Mouse (Mus musculus) embryo, embryonic 10 days (tissue): ENCODE results near the gene Psg16.

Source experiments
- DNase-seq: peaks from one replicate; pipeline ENCODE4 v3.0.0-alpha.2; 2015; ENCODE audit warnings: low spot score

Gene Psg16

DNA sequence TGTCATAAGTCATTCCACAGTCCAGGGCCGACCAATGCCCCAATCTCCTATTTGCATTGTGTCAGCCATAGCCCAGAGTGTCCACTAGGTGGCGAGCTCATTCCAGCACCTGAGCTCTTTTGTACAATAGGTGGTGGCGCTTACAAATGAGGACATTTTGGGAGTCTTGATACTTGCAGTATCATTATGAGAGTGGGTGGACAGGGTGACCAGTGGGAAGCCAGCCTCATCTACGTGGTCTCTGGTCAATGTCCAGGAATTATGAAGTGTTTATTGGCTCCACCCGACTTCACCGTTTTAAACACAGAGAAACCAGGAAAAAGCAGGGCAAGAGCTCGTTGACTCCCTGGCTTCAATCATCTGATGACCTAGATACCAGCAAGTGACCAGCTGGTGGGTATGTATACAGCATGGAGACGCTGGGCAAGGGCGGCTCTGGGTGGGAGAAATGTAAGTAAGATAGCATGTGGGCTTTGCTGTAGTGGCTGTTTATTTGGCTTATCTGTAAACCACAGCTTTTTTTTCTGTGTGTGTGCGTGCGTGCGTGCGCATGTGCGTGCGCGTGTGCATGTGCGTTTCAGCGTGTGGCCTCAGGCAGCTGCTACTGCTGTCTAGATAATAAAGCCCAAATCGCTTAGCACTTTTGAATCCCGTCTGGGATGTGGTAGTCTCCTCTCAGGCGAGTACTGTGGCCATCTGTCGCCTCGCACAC lies at the start of gene Psg16:
Psg16 (plus strand) TSS at position 137 of the 712 bp plus-strand sequence.
- DNase-seq = peak; percentile 82

DNA sequence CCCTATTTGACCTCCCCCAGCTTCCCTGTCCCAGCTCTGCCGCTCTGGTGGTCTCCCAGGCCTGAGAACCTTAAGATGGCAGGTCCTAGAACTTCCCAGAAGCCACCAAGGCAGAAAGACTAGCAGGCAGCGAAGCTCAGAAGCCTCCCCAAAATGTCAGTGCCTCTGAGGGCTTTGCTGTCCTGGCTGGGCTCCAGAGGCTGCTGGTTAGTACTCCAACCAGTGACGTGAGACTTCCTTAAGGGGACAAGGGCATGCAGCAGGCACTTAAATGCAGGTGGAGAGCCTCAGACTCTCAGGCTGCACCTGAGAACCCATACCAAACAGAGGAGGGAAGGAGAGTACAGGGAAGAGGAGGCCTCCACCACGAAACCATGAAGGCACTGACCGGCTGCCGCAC lies 49.7 kb upstream of the Psg16 start:
- DNase-seq = no peak

DNA sequence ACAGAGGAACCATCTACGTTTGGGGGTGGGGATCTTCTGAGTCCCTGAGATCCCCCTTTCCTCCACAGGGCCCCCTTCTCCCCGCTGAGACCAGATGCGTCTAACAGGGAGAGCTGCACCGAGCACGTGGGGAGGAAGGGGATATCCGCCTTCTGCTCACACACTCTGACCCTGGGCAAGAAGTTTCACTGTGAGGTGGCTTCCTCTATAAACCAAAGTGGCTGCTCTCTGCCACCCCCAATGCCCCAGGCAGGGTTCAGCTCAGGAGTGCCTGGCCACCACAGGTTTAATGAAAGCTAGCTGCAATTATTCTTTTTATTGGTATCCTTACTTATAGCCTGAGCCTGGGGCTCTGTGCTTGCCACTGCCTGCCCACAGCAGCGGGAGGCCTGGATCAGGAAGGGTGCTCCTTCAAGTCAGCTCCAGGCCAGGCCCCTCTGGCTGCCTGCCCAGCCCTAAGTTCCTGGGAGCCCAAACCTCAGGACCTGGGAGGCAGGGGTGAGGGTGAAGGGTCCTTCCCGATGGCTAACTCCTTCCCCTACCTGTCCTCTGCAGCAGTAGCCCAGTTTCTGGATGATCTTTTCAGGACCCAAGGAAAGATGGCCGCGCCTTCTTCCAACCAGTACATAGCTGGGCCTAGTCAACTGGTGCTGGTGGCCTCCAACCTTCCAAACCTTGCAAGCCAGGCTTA lies 48.9 kb upstream of the Psg16 start:
- no peak for DNase-seq

DNA sequence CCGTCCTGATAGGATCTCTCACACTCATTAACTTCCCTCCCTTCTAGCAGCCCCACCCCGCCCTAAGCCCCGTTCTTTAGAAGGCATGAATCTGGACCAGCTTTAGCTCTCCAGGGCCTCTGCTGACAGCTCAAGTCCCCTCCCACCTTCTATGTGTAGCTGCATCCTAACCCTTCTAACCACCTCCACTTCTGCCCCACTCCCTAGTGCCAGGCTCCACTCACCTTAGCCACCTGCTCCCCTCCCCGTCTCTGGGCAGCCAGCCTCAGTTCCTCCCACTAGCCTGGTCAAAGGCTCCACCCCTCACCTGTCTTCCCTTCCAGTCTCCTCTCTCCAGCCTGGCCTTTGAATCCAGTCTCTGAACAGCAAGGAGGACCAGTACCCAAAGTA lies 48.3 kb upstream of the Psg16 start:
- no peak for DNase-seq

DNA sequence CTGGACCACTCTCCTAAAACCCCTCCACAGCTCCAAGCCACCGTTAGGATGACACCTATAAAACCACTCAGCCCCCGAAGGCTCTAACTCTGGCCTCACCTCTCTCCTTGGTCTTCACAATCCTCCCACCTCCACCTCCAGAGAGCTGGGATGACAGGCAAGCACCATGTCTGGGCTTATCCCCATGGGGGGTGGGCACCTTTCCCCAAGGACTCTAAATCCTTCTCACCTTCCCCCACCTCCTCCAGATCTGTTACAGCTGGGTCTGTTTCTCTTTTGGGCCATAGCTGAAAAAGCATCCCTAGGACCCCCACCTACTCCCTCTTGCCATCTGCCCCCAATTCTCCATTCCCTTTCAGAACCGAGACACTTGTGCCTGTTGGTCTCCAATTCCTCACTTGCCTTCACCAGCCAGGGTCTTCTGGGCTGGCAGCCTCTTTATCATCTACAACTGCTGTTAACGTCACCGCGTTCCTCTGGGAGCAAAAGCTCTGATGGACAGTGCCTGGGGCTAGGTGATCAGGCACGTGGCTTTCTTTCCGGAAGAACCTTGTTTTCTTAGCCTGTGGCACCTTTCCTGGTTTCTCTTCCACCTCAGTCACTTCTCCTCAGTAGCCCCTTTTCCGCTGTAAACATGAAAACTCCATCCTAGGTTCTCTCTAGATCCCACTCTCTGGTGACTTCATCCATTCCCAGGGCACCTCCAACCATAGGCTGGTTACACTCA lies 47.8 kb upstream of the Psg16 start:
- DNase-seq = no peak

DNA sequence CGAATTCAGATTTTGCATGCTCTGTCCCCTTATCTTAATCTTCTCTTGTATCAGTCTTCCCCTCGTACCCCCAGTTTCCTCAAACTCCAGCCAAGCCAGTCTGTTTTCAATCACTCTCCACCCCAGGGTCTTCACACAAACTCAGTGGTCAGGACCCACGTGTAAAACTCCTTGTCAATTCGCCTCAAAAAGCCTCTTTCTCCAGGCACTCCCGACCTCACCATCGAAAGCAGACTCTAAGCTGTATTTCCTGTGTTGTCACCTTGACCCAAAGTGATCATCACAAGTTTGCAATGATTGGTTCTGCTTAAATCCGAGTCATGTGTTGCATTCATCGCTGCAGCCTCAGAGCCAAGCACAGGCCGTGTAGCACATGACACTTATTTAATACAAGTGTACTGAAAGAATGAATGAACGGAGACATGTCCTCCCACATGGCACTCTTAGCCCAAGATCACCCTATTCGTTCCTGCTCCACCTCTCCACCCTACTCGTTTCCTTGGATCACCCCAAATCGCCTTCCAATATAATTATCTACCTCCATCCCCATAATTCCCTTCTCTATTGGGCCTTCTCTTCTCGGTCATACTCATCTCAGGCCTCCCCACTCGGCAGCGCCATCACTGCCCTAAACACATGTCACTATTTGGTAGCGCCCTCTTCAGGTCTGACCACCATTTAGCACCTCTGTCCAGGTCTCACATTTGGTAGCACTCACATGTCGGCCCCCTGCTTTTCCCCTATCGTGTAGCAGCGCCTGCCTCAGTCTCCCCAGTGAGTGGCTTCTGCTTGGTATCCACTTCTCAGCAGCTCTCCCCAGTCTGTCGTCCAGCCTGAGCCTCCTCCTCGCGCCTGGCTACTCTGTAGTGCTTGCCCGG lies 46.9 kb upstream of the Psg16 start:
- DNase-seq = peak; percentile 93

DNA sequence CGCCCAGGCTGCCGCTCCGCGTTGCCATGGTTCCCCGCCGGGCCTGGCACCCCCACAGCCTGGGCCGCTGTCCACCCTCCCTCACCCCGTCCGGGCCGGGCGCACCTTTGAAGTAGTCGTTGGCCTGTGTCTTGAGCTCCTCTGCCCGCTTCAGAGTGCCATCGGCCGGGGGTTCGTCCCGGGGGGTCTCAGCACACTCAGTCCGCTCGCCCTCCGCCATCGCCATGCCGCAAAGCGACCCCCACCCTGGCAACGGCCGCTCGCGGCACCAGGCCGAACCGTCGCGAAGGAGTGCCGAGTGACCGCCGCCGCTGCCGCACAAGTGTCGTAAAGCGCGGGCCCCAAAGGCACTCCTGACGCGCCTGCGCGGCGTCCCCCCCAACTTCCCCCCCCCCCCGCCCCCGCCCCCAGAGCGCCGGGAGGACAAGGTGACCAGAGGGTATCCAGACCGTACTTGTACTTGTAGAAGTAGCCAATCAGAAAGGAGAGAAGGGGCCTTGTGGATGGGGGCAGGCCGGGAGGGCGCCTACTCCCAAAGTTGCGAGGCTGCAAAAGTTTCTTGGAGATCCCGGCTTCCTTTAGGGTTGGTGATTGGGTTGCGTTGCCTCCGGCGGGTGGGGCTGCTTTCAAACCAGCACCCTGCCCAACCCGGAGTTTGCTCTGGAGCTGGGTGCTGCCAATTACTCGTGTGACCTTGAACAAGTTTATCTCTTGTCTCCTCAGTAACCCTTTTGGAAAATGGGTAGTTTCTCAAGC lies 46.1 kb upstream of the Psg16 start, which contains the start of gene Ppp5c:
Ppp5c (minus strand) TSS at position 337 of the 756 bp plus-strand sequence.
- DNase-seq = peak; percentile 97

DNA sequence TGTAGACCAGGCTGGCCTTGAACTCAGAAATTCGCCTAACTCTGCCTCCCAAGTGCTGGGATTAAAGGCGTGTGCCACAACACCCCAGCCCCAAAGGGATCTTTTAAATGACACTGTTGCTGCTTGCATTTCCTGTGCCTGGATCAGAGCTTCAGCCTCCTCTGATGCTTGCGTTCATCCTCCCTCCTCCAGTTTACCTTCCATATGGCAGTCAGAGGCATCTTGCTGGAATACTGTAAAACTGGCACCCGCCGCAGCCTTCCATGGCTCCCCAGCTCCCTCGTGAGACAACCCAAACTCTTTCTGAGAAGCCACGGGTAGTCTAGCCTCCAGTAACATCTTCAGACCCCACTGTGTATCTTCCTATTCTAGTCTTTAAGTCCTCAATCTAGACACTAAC lies 44.9 kb upstream of the Psg16 start:
- no peak for DNase-seq

DNA sequence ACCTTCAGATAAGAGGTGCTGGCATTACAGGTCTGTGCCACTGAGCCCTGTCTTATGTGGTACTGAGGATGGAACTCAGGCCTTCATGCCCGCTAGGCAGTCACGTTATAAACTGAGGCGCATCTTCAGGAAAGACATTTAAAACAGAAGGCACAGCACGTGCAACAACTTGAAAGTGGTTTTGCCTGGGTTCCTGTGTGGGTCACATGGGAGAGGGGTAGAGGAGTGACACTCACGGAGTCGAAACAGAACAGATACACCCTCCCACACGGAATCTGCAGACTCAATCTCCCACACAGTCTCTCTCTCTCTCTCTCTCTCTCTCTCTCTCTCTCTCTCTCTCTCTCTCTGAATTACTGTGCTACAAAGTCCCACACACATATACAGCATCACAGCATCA lies 43.6 kb upstream of the Psg16 start:
- DNase-seq = no peak

DNA sequence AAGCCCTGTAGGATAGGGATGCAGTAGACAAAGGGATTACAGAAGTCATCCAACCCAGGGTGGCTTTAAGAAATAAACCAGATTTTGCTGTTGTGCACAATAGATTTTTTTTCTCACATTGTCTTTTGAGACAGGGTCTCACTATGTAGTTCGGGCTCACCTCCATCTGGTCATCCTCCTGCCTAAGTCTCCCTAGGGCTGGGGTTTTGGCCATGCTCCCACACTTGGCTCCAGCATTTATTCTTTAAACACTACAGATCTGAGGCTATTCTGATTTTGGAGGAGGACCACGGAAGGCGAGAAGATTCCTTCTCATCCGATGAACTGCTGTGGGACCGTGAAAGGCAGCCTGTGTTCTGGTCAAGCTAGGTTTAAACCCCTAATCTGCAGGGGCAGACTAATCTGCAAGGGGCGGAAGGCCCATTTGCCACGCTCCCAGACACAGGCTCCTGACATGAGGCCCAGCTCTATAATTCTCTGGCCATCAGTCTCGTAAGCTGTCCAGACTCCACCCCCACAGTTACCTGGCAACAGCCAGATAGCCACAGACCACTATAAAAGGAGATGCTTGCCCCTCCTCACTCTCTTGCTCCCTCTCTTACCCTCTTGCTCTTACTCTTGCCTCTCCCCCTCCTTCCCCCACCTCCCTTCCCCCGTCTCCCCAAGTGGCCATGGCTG lies 35.7 kb upstream of the Psg16 start:
- DNase-seq = peak; percentile 46

DNA sequence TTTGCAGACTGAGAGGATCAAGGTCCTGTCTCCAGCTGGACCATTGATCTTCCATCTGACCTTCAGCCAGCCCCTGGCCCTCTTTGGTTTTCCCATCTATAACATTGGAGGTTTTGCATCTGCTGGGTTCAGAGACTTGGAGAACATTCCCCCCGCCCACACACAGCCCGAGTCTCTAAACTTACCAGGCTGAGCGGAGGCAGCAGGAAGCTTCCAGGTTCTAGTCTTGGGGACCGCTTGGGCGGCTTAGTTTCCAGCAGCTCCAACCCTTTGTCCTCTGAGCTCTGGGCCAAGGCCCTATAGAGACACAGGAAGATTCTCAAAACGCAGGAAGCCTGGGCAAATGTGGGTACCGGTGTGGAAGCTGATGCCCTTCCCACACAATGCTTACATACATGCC lies 34.5 kb upstream of the Psg16 start:
- DNase-seq = no peak

DNA sequence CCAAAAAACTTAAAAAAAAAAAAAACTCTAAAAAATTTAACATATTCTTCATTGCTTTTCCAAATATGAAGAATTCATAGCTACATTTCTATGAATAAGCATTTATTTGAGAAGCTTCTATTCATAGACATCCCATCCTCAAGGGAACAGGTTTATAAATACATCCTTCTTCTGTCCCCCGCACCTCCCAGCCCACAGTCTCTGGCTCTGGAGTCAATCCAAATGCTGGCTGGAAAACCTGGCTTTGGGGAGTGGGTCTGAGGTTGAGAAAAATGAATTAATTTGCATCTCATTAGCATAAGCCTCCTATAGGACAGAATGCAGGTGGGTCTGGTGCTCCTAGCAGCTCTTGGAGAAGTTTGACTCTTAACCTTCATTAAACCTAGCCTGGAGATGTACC lies 28.1 kb upstream of the Psg16 start:
- no peak for DNase-seq

DNA sequence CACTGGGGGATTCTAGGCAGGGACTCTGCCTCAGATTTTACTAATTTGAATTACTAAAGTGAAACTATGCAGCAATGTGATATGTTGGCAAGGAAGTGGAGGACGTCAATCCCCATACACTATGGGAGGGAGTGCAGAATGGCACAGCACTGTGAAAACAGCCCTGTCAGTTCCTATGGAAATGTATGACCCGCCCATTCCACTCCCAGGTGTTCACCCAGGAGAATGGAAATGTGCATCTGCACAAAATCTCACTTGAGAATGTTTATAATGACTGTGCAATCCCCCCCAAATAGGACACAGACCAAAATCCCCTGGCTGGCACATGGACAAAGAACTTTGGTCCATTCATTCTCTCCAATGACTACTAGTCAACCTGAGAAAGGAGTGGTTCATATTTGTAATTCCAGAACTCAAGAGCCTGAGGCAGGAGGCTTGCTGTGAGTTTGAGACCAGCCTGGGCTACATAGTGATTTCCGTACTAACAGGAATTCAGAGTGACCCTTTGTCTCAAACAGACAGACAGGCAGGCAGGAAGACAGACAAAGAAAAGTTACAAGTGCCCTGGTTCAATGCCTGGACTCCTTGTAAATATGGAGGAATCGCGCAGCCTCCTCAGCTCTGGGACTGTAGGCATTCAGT lies 26.7 kb upstream of the Psg16 start:
- DNase-seq = no peak

DNA sequence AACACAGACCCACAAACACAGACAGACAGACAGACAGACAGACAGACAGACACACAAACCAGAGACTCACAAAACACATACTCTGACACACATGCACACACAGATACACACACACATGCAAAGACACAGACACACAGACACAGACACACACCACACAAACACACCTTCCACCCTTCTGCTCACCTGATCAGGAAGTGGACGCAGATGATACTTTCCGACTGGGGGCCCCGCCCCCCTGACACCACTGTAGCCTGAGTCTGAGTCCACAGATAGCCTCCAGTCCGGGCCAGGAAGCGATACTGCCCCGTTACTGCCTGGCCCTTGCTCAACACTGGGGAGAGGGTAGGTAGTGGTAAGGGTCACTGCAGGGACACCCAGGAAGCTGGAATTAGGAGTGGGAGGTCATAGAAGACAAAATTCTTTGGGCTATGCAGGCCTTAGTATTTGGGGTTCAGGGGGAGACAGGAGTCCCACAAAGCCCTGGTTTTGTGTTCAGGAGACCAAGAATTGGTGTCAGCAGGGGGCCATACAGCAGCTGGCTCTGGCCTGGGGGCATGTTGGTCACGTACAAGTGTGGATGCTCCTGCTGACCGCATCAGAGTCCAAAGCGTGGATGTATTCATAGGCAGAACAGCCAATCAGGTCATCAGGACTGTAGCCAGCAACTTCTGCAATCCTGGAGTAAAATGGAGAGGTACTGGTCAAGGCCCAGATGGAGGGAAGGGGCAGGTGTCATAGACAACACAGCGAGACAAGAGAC lies 25.2 kb upstream of the Psg16 start:
- no peak for DNase-seq

DNA sequence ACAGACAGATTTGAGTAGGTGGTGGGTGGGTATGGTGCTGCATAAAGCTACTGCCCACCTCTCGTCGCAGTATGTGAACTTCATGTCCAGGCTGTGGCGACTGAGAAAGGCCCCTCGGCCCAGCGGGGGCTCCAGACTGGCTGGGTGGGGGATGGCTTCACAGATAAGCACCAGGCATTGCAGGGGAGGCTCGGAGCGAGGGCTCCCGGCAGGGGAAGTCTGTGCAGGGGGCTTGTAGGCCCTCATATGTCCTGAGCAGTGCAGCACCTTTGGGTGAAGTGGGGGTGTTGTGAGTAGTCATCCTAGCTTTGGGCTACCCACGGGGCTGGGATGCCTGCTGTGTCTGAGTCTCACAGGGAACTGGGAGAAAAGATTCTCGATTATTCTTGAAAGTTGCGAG lies 23.3 kb upstream of the Psg16 start:
- DNase-seq = no peak

DNA sequence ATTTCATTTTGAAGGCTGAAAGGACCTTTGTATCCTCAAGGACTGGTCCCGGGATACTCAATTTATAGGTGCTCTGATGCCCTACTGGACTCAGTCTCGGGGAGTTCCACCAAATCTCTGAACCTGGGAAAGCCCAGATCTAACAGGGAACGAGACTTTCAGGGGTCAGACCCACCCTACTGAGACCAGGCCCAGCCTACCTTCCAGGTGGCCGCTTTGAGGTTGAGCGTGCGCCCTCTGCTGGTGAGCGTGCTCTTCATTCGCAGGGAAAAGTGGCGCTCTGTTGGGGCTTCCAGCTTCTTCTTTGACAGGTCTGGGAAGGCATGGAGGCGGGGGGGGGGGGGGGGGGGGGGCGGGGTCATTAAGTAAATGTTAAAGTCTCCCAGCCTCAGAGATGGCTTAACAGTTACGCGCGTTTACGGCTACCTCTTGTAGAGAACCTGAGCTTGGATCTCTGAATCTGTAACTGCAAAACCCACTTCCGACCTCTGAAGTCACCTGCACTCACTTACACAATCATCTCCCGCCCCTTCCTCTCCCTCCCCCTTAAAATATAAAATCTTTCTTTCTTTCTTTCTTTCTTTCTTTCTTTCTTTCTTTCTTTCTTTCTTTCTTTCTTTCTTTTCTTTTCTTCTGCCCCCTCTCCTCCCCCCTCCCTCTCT lies 22.8 kb upstream of the Psg16 start:
- DNase-seq = peak; percentile 87

DNA sequence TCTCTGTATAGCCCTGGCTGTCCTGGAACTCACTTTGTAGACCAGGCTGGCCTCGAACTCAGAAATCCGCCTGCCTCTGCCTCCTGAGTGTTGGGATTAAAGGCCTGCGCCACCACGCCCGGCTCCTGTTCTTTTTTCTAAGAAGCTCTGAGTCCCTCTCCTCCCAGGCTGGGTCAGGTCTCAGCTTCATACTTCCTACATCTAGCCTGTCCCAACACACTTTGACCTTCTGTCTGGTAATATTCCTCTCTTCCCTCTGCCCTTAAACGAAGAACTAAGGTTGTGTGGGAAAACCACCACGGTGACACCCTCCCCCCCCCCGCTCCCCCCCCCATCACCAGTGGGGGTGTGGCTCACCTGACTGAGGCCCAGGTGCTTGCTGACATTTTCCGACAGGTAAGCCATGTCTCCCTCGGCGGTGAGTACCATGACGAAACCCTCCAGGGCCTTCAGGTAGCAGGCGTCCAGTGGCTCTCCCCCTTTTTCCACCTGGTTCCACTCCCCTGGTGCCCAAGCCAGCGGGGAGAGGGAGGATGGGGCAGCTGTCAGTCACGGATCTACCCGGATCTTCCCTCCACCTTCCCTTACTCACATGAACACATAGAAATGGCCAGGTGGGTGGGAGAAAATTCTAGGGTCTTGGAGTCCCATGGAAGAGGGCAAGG lies 19.4 kb upstream of the Psg16 start:
- no peak for DNase-seq

DNA sequence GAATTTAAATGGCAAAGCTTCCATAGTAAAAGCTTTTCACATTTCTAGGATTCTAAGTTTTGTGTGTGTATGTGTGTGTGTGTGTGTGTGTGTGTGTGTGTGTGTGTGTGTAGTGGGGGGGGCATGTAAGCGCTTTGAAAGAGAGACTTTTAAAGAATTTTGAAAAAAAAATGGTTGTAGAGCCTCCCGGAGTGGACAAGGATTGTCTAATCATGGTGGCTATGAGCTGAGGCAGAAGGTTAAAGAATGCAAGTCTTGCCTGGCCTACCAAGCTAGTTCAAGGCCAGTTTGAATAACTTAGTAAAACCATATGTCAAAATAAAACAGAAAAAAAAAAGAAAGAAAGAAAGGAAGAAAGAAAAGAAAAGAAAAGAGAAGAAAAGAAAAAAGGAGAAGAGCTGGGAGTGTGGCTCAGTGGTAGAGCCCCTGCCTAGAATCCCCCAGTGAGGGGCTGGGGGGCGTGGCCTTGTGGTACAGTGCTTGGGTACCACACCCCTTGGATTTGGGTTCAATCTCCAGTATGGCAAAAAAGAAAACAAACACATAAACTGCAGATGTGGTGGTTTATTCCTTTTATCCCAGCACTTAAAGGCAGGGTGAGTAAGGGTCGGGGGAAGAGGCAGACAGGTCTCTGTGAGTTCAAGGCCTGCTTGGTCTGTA lies 18.4 kb upstream of the Psg16 start:
- DNase-seq = no peak
